Mouse (Mus musculus): Measurements from ENCODE around the gene Hbb-bs. TPM values are rescaled to one million over a fixed set of nuclear protein-coding genes. Genes with fewer than 3 reads are reported as not detected.
"Not testable (repeated sequence)": the region's sequence is repeated elsewhere in the genome, so short reads cannot be mapped to it uniquely, and the experiment has no call there.

Hbb-bs gene
- total RNA-seq (2017): 10,177 and 10,178 TPM in 2 replicates

DNA sequence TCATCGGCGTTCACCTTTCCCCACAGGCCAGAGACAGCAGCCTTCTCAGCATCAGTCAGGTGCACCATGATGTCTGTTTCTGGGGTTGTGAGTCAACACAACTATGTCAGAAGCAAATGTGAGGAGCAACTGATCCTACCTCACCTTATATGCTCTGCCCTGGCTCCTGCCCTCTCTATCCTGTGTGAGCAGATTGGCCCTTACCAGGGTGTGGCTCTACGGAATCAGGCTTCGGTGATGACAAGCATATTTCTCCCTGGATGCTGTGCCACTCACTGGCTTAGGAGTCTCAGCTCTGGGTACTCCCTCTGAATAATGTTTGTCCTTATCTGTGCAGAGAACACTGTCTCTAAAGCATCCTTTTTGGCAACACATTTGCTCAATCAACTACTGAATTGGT, at the start of gene Hbb-bs:
Gene Hbb-bs, minus strand, starts transcription at position 289 of the 400 bp plus-strand sequence.
- no peak for ATAC-seq (ENCODE audit: extremely low read depth, insufficient number of reproducible peaks, low FRiP score, poor library complexity, severe bottlenecking)

GRCm38 (mm10) chr7:103877093-103877492, 49.2 kb upstream of the Hbb-bs start:
- no peak for ATAC-seq (ENCODE audit: extremely low read depth, insufficient number of reproducible peaks, low FRiP score, poor library complexity, severe bottlenecking)

GRCm38 (mm10) chr7:103874451-103874850, 46.6 kb upstream of the Hbb-bs start:
- no peak for ATAC-seq (ENCODE audit: extremely low read depth, insufficient number of reproducible peaks, low FRiP score, poor library complexity, severe bottlenecking)

- 0 out of 2 replicates have a peak, but pooled peaks have one; percentile 44 for ATAC-seq (ENCODE audit: extremely low read depth, insufficient number of reproducible peaks, low FRiP score, poor library complexity, severe bottlenecking)
These were observed 45.2 kb upstream of the Hbb-bs start for GRCm38 (mm10) chr7:103873064-103873463.

GRCm38 (mm10) chr7:103870667-103871066, 42.8 kb upstream of the Hbb-bs start:
- no peak for ATAC-seq (ENCODE audit: extremely low read depth, insufficient number of reproducible peaks, low FRiP score, poor library complexity, severe bottlenecking)

GRCm38 (mm10) chr7:103865716-103866115, 37.8 kb upstream of the Hbb-bs start:
- no peak for ATAC-seq (ENCODE audit: extremely low read depth, insufficient number of reproducible peaks, low FRiP score, poor library complexity, severe bottlenecking)

GRCm38 (mm10) chr7:103861531-103861930, 33.6 kb upstream of the Hbb-bs start:
- no peak for ATAC-seq (ENCODE audit: extremely low read depth, insufficient number of reproducible peaks, low FRiP score, poor library complexity, severe bottlenecking)

GRCm38 (mm10) chr7:103860855-103861254, 33.0 kb upstream of the Hbb-bs start:
- peak; percentile 36; the same call in 1 of the 2 replicates for ATAC-seq (ENCODE audit: extremely low read depth, insufficient number of reproducible peaks, low FRiP score, poor library complexity, severe bottlenecking)

DNA sequence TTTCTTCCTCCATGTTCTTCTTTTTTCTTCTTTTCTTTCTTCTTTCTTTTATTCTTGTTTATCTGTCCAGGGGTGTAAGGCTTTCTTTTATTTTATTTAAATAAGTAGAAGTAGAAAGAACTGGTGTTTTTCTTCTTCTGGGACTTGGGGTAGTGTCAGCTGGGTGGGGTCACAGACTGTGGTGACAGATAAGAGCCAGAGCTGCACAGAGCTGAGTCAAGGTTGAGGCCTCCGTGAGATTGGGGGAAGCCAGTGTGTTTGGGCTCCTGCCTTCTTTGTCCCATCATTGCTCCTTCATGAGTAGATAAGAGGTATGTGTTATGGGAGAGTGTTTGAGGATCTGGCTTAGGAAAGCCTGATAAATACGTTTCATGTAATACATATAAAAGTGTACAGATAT, 31.2 kb upstream of the Hbb-bs start:
- ATAC-seq (ENCODE audit: extremely low read depth, insufficient number of reproducible peaks, low FRiP score, poor library complexity, severe bottlenecking): no peak

- no peak for ATAC-seq (ENCODE audit: extremely low read depth, insufficient number of reproducible peaks, low FRiP score, poor library complexity, severe bottlenecking)
These were observed 26.8 kb upstream of the Hbb-bs start for GRCm38 (mm10) chr7:103854669-103855068.

DNA sequence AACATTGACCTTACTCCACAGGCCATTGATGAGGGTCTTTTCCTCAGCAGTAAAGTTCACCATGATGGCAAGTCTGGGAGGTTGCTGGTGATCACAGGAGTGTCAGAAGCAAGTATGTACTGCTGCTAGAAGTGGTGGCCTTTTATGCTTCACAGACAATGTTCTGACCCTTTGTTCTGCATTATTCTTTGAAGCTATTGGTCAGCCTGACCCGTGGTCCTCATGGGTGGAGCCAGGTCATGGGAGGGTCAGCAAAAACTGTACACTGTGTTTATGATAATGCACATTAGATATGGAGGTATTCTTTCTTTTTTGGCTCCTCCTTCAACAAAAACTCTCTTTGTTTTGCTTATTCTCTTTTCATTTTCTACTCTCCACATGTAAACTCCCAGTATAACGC, 25.2 kb upstream of the Hbb-bs start, which contains the start of gene Hbb-y:
Gene Hbb-y, minus strand, starts transcription at position 127 of the 400 bp plus-strand sequence.
- no peak for ATAC-seq (ENCODE audit: extremely low read depth, insufficient number of reproducible peaks, low FRiP score, poor library complexity, severe bottlenecking)

DNA sequence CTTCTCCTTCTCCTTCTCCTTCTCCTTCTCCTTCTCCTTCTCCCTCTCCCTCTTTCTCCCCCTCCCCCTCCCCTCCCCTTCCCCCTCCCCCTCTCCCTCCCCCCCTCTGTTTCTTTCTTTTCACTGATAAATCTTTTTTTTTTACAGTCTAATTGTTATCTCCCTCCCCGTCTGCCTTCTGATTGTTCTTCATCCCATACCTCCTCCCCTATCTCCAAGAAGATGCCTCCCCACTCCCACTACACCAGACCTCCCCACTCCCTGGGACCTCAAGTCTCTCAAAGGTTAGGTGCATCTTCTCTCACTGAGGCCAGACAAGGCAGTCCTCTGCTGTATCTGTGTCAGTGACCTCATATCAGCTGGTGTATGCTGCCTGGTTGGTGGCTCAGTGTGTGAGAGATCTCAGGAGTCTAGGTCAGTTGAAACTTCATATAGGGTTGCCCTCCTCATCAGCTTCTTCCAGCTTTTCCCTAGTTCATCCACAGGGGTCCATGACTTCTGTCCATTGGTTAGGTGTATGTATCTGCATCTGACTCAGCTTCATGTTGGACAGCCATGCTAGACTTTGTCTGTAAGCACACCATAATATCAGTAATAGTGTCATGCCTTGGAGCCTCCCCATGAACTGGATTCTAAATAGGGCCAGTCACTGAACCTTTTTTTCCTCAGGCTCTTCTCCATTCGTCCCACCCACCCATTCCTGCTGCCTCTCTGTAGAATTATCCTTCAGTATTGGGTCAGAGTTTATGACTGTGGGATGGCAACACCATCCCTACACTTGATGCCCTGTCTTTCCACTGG, 16.8 kb upstream of the Hbb-bs start:
- no peak for ATAC-seq (ENCODE audit: extremely low read depth, insufficient number of reproducible peaks, low FRiP score, poor library complexity, severe bottlenecking)

DNA sequence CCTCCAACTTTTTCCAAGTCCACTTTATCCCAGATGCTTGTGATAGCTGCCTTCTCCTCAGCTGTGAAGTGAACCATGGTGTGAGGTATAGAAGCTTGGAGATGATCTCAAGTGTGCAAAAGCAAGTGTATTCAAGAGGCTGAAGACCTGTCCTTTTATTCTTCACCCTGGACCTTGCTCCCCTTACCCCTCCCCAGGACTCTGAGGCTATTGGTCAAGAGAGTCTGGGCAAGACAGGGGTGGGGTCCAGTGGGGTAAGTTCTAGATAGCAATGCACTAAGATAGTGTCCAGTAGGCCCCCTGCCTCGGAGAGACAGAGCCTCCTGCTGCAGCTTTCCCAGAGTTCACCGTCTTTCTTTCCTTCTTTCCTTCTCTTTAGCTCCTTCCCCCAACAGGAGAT, 15.1 kb upstream of the Hbb-bs start, which contains the start of gene Hbb-bh1:
Gene Hbb-bh1, minus strand, starts transcription at position 131 of the 400 bp plus-strand sequence.
- no peak for ATAC-seq (ENCODE audit: extremely low read depth, insufficient number of reproducible peaks, low FRiP score, poor library complexity, severe bottlenecking)

DNA sequence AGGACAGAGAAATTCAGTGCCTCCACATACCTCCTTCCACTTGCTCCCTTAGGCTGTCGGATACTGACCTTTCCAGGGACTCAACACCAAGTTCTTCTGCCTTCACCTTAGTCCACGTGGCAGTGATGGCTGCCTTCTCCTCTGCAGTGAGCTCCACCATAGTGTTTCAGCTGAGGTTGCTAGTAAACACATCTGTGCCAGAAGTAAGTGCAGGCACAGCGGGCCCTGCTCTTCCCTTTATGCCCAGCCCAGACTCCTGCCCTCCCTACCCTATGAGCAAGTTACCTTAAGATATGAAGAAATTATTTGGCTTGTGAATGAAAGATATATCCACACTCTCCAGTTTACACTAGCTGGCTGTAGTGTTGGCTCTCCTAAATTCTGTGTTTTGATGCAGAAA, 12.4 kb upstream of the Hbb-bs start, which contains the start of gene Hbb-bh2:
Gene Hbb-bh2, minus strand, starts transcription at position 253 of the 400 bp plus-strand sequence.
- no peak for ATAC-seq (ENCODE audit: extremely low read depth, insufficient number of reproducible peaks, low FRiP score, poor library complexity, severe bottlenecking)

GRCm38 (mm10) chr7:103827139-103827538, 757 bp downstream of the Hbb-bs start:
- ATAC-seq (ENCODE audit: extremely low read depth, insufficient number of reproducible peaks, low FRiP score, poor library complexity, severe bottlenecking): not testable (repeated sequence)

- ATAC-seq (ENCODE audit: extremely low read depth, insufficient number of reproducible peaks, low FRiP score, poor library complexity, severe bottlenecking): no peak
These were observed 1.5 kb downstream of the Hbb-bs start for GRCm38 (mm10) chr7:103826255-103826887.

- no peak for ATAC-seq (ENCODE audit: extremely low read depth, insufficient number of reproducible peaks, low FRiP score, poor library complexity, severe bottlenecking)
These were observed 2.2 kb downstream of the Hbb-bs start for GRCm38 (mm10) chr7:103825536-103826254.

DNA sequence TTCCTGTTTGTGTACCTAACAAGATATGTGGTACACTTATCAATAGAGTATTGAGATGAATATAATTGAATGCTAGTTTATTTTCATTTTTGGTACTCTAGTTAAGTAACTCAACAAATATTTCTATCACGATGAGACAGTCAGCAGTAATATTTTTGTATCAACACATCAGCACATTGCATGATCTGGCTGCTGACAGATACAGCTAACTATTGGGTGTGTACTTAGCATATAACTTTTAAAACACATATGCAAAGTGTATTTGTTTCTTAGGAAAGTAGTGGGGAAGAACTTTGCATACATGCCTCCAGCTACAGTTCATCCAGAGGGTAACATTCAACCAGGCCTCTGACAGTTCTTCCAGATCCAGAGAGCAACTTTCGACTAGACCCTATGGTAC, 3.3 kb downstream of the Hbb-bs start:
- ATAC-seq (ENCODE audit: extremely low read depth, insufficient number of reproducible peaks, low FRiP score, poor library complexity, severe bottlenecking): no peak

- ATAC-seq (ENCODE audit: extremely low read depth, insufficient number of reproducible peaks, low FRiP score, poor library complexity, severe bottlenecking): not testable (repeated sequence)
These were observed 12.8 kb downstream of the Hbb-bs start for GRCm38 (mm10) chr7:103815085-103815484.

Measured in neutrophil, adult 5-6 weeks (primary cell).